Mouse (Mus musculus) brain, embryonic 14.5 days (tissue): ENCODE measurements around the gene Hectd1.

Source experiments
- CTCF ChIP-seq: fragments of 200-500 bp; IDR thresholded peaks from 2 replicates; pipeline ENCODE4 v1.5.1; 2012; ENCODE audit warnings: inconsistent platforms, mild to moderate bottlenecking, moderate library complexity, borderline replicate concordance; ENCODE audit not compliant: insufficient read depth, insufficient read length; ENCODE audit errors: extremely low read depth
- POLR2A ChIP-seq: fragments of 200-500 bp; IDR thresholded peaks from 2 replicates; pipeline ENCODE4 v1.6.1; 2012; ENCODE audit warnings: mild to moderate bottlenecking, inconsistent platforms, borderline replicate concordance; ENCODE audit not compliant: poor library complexity, insufficient read depth, insufficient read length, severe bottlenecking; ENCODE audit errors: extremely low read depth

- TF ChIP-seq POLR2A (no peak), CTCF (no peak)
Measured at GRCm38 (mm10) chr12:51768702-51769101, 60.6 kb downstream of the Hectd1 start.
